20 mouse cellular contexts compared by ENCODE assay signal in genomic region chr6:125858294-125858693, GRCm38 (mm10).
DNase-seq lines count a peak whose midpoint lies in the region; ATAC-seq and TF ChIP-seq lines count a peak whose summit lies in the region.
"Had no signal": no experiment of that assay in that cellular context is flagged by ENCODE, and none has a peak within 500 bp of the region (broad histone marks: within the 10 kb centered on the region; RNA-seq: fewer than 3 reads in every experiment).

No protein-coding gene starts in this region.

- no peak overlapping the region for H3K9ac ChIP-seq in forebrain, postnatal 0 days
- no peak overlapping the region for H3K9ac ChIP-seq in forebrain, embryonic 12.5 days
- H3K9ac ChIP-seq in midbrain, embryonic 11.5 days (ENCODE audit: low read length) = no peak overlapping the region
- H3K9ac ChIP-seq: embryonic facial prominence, embryonic 15.5 days; heart, embryonic 13.5 days; hindbrain, embryonic 15.5 days had no signal

- H3K4me3 ChIP-seq in forebrain, postnatal 0 days (ENCODE audit: low read depth, low read length) = no peak overlapping the region
- H3K4me3 ChIP-seq in forebrain, embryonic 12.5 days (replicated peaks) = no peak overlapping the region
- no peak overlapping the region for H3K4me3 ChIP-seq in midbrain, embryonic 11.5 days (ENCODE audit: low read depth, low read length)
- H3K4me3 ChIP-seq: embryonic facial prominence, embryonic 15.5 days; erythroblast, embryonic 14.5 days; gastrocnemius, adult 2 months; heart, embryonic 13.5 days; hindbrain, embryonic 15.5 days had no signal

- H3K4me2 ChIP-seq in forebrain, postnatal 0 days (ENCODE audit: low read depth) = no peak overlapping the region
- no peak overlapping the region for H3K4me2 ChIP-seq in forebrain, embryonic 12.5 days
- H3K4me2 ChIP-seq in midbrain, embryonic 11.5 days = no peak overlapping the region
- H3K4me2 ChIP-seq: embryonic facial prominence, embryonic 15.5 days; heart, embryonic 13.5 days; hindbrain, embryonic 15.5 days had no signal

- 56% methylated on average over 1 of the region's 1 CpGs for WGBS in forebrain, postnatal 0 days
- 88% methylated on average over 1 of the region's 1 CpGs for WGBS in forebrain, embryonic 12.5 days
- WGBS in midbrain, embryonic 11.5 days = 85% methylated on average over 1 of the region's 1 CpGs

- no peak overlapping the region for H3K27ac ChIP-seq in forebrain, postnatal 0 days (ENCODE audit: low read depth, low read length)
- H3K27ac ChIP-seq in forebrain, embryonic 12.5 days = no peak overlapping the region
- no peak overlapping the region for H3K27ac ChIP-seq in midbrain, embryonic 11.5 days (ENCODE audit: low read depth, low read length)
- H3K27ac ChIP-seq: embryonic facial prominence, embryonic 15.5 days; gastrocnemius, adult 2 months; heart, embryonic 13.5 days; hindbrain, embryonic 15.5 days had no signal

- ATAC-seq in forebrain, postnatal 0 days = peak; percentile 40
- no peak for ATAC-seq in forebrain, embryonic 12.5 days (ENCODE audit: low FRiP score)
- ATAC-seq in midbrain, embryonic 11.5 days (ENCODE audit: low FRiP score) = no peak
- ATAC-seq: activated CD4-positive, CD25-positive, alpha-beta regulatory T cell, adult 4 months; Patski had no signal

- H3K4me1 ChIP-seq in forebrain, postnatal 0 days (ENCODE audit: insufficient read depth) = no peaks in the 10 kb centered on the region
- no peaks in the 10 kb centered on the region for H3K4me1 ChIP-seq in forebrain, embryonic 12.5 days
- no peaks in the 10 kb centered on the region for H3K4me1 ChIP-seq in midbrain, embryonic 11.5 days (ENCODE audit: control insufficient read depth, insufficient read depth, low read length)
- H3K4me1 ChIP-seq: embryonic facial prominence, embryonic 15.5 days; heart, embryonic 13.5 days; hindbrain, embryonic 15.5 days had no signal

- H3K36me3 ChIP-seq in forebrain, postnatal 0 days (ENCODE audit: insufficient read depth) = no peaks in the 10 kb centered on the region
- H3K36me3 ChIP-seq in forebrain, embryonic 12.5 days (replicated peaks) = no peaks in the 10 kb centered on the region
- no peaks in the 10 kb centered on the region for H3K36me3 ChIP-seq in midbrain, embryonic 11.5 days (ENCODE audit: control insufficient read depth, insufficient read depth, low read length)
- H3K36me3 ChIP-seq: embryonic facial prominence, embryonic 15.5 days; heart, embryonic 13.5 days; hindbrain, embryonic 15.5 days had no signal

- H3K9me3 ChIP-seq in forebrain, postnatal 0 days (ENCODE audit: low read length) = no peaks in the 10 kb centered on the region
- H3K9me3 ChIP-seq in forebrain, embryonic 12.5 days = no peaks in the 10 kb centered on the region
- no peaks in the 10 kb centered on the region for H3K9me3 ChIP-seq in midbrain, embryonic 11.5 days (ENCODE audit: control insufficient read depth, low read length)
- H3K9me3 ChIP-seq: embryonic facial prominence, embryonic 15.5 days; heart, embryonic 13.5 days; hindbrain, embryonic 15.5 days had no signal

- TF ChIP-seq CTCF in forebrain, postnatal 0 days (IDR thresholded peaks at IDR 0.05; ENCODE audit: low read depth) = no peak

- DNase-seq in forebrain, postnatal 0 days = peak; percentile 47
- DNase-seq in brain, adult 2 months (ENCODE audit: low read depth, low spot score) = peak; percentile 42
- peak; percentile 20 for DNase-seq in brain, embryonic 18.5 days (ENCODE audit: low read depth, low spot score)
- DNase-seq in telencephalon, adult 2 months (ENCODE audit: low read depth, low spot score) = peak; percentile 23
- DNase-seq in midbrain, embryonic 11.5 days (ENCODE audit: low spot score, missing footprints) = no peak
- DNase-seq: adrenal gland, postnatal 14 days; cerebellum, adult 11 months; cerebellum, adult 8-10 months; cerebellum, postnatal 14 days; embryo, embryonic 11 days; gastrocnemius, adult 2 months; gastrocnemius, postnatal 25 days; heart, postnatal 36 days had no signal

- H3K27me3 ChIP-seq in forebrain, postnatal 0 days (ENCODE audit: insufficient read depth, low read length) = no peaks in the 10 kb centered on the region
- no peaks in the 10 kb centered on the region for H3K27me3 ChIP-seq in forebrain, embryonic 12.5 days
- no peaks in the 10 kb centered on the region for H3K27me3 ChIP-seq in midbrain, embryonic 11.5 days (ENCODE audit: control insufficient read depth, insufficient read depth, low read length)
- H3K27me3 ChIP-seq: embryonic facial prominence, embryonic 15.5 days; heart, embryonic 13.5 days; hindbrain, embryonic 15.5 days had no signal
